Mouse (Mus musculus) megakaryocyte-erythroid progenitor cell, adult 5-6 weeks (primary cell): ENCODE data around the gene Lca5l. TPM values are rescaled to one million over a fixed set of nuclear protein-coding genes. Genes with fewer than 3 reads are reported as not detected.
"Not testable (repeated sequence)": the region's sequence is repeated elsewhere in the genome, so short reads cannot be mapped to it uniquely, and the experiment has no call there.

Experiments used
- ATAC-seq: replicated peaks from 2 replicates; pipeline ENCODE4 v1.8.0; 2016; ENCODE audit warnings: mild to moderate bottlenecking, inconsistent platforms; ENCODE audit not compliant: severe bottlenecking, poor library complexity, low FRiP score, low TSS enrichment
- total RNA-seq, 2 experiments: library from RNA; stranded (forward) in 1 of 2; stranded (reverse) in 1 of 2; fragments of 200-1000, 215-1000 nt in 1 of 2; fragments of >200 nt in 1 of 2; fragmentation: Nextera tagmentation in 1 of 2; gene quantifications; 2 replicates each; pipeline ENCODE4 v1.2.3; 2014 to 2017

The Lca5l gene
- total RNA-seq, 2 experiments from 2014 or later, result not detected

DNA sequence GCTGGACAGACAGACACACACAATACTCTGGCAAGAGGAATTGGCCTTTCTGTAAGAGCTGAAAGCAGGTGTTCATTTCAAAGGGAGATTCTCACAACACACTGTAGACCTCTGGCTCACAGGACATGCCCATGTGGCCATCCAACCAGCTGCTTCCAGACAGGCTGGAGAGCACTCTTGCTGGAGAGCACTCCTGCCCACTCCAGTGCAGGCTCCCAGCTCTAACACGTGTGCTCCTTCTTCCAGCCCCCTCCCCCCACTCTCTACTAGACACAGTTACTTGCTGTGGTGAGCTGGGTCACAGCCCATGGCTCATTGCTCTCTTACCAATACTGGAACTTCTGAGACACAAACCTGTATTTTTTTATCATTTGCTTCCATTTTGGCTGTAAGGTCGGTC, 16.7 kb downstream of the Lca5l start:
- ATAC-seq, result no peak

DNA sequence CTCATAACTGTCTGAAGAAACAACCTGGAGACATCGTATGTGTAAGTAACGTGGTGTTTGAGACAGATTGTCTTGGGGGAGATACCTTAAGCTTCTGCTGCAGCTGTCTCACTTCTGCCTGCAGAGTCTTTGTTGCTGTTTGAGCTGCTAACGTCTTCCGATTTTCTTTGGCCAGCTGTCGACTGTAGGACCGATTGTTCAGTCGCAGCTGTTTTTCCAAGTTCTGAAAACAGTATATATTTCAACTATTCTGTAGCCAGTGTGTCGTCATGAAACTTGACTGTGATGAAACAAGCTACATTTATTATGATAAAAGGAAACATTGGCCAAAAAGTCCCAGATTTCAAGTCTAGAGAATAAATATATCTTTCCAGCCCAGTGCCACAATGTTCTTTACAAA, 18.4 kb downstream of the Lca5l start:
- ATAC-seq, result no peak

GRCm38 (mm10) chr16:96168837-96169236, 23.2 kb downstream of the Lca5l start:
- ATAC-seq, result peak; percentile 72

DNA sequence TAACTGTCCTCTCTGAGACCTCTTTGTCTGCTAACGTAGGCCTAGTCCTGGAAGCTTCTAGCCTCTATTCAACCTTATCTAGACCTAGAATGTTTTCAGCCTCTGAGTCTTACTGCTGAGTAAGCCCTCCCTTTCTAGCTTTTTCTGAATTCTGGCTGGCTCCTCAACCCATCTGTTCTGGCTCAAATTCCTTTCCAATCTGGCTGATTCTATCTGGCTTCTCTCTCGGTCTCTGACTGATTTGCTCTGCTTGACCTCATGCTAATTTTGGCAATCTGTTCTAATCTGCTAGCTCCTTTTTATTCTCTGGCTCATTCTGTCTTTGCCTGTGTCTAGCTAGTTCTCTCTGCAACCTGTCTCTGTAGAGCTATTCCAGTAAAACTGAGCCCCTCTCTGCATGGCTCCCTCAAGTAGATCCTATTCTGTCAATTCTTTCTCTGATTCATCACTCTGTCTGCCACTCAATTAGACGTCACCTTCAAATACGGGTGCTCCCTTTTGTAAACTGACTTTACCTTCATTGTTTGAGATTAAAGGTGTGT, 26.3 kb downstream of the Lca5l start:
- ATAC-seq, result no peak

DNA sequence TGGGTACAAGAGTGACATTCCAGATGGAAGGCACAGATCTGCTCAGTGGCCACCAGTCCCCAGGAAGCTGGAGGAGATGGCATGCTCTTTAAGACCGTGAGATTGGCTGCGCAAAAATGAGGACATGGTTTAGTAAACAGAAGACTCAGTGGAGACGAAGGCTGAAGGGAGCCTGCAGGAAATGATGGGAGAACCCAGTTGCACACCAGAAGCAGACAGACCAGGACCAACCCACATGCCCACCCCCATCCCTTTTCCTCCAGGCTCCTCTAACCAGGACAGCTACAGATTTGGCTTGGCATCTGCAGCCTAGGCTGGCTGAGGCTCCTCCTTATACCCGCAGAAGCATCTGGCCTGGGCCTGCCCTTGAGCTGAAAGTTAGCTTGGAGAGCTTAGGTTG, 30.7 kb downstream of the Lca5l start:
- no peak for ATAC-seq

DNA sequence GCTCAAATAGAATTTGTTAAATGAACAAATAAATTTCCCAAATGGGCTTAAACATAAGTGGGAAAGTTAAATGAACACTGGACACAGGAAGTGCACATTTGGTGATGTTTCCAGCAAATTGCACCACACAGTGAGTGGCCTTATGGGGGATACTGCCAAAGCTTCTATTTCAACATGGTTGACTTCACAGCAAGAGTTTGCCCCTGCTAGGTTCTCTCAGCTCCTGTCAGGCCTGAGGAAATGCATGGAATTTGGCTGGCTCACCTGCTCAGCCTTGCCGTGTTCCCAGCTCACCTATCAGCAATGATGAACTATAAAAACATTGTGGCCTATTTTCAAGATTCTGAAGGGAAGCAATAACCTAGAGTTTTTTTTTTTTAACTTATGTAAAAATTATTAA, 31.1 kb downstream of the Lca5l start:
- ATAC-seq, result no peak

GRCm38 (mm10) chr16:96159794-96160346, 32.2 kb downstream of the Lca5l start:
- ATAC-seq, result no peak

GRCm38 (mm10) chr16:96159091-96159731, 32.9 kb downstream of the Lca5l start:
- ATAC-seq, result peak; percentile 82

DNA sequence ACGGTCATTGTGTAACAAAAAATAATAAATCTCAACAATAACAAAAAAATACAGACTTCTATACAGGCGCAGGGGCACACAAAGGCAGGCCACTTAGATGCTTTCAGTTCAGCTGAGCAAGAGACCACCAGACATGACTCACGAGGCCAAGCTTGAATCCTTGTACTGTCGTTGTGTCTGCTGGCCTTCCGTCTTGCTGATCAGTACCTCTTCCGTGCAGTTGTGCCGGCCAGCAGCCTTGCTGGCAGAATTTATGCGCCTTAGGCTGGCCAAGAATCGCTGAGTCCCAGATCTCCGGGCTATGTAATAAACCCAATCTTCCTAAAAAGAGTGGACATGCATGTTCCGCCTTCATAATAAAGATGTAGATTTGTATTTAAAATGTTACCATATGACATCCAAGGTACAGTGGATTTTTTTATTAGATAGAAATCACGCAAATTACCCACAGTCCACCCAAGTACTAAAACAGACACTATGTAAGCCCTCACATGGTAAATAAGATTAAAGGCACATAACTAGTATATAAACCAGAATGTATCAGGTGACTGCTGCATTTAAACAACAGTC, 33.5 kb downstream of the Lca5l start:
- ATAC-seq, result peak; percentile 4; the same call in 1 of the 2 replicates

GRCm38 (mm10) chr16:96157171-96157570, 34.9 kb downstream of the Lca5l start:
- ATAC-seq, result no peak

- ATAC-seq, result no peak
Measured at GRCm38 (mm10) chr16:96156019-96156418, 36.1 kb downstream of the Lca5l start.

DNA sequence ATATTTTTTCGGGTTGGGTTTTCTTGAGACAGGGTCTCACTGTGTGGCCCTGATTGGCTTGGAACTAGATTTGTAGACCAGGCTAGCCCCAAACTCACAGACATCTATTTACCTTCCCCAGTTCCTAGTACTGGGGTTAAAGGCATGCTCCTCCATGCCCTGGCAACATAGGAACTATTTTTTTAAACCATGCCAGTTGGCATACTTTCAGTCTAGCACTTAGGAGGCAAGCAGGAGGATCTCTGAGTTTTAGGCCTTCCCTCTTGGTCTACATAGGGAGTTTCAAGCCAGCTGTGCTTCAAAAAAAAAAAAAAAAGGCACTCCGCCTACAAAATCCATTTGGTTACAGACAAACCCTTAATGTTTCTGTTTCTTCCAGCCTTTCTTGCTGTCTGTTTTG, 37.6 kb downstream of the Lca5l start:
- ATAC-seq, result no peak

DNA sequence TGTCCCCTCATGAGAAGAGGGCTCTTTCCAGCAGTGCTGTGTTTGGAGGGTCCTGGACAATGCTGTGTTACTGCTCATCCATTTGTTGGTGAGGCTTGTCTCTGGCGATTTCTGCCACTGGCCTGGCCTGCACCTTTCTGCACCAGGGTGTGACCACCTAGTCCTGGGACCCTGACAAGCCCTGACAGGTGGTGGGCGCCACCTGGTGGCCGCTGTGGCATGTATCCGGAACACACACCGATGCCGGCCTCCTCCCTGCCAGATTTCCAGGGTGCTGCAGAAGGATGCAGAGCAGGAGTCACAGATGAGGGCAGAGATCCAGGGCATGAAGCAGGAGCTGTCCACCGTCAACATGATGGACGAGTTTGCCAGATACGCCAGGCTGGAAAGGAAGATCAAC, 40.5 kb downstream of the Lca5l start:
- ATAC-seq, result peak; percentile 83

DNA sequence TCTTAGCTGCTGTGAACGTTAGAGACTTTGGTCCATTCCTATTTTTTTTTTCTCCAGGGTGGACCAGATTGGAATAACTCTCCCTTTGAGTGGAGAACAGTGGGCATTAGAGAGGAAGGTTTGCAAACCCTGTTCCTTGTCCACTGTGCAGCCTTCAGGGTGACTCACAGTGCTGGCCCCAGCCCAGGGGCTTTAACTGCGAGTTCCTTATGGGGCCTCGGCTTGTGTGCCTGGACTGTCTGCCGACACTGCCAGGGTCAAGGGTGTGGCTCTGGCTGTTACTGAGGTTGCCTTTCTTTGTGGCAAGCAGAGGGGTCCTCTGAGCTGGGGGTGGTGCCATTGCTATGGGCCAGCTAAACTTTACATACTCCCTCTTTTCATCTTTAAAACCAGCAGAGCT, 41.1 kb downstream of the Lca5l start:
- ATAC-seq, result no peak

- no peak for ATAC-seq
Measured at GRCm38 (mm10) chr16:96149311-96149710, 42.8 kb downstream of the Lca5l start.

DNA sequence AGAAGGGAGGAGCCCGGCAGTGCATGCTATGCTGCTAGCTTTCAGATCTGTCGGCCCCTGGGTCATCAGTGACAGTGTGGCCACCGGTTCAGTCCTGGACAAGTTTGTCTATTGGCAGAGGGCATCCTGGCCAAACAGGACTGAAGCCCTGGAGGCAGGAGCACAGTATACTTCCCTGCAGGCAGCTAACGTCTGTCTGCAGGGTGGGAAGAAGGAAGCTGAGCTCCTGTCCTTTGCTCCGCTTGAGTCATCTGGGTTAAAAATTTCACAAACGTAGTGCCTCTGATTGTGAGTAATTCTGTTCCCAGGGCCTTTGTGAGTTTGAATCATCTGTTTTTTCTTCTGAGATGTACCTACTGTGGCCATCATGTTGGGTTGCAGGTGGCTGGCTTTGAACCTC, 43.2 kb downstream of the Lca5l start:
- no peak for ATAC-seq

- peak; percentile 25 for ATAC-seq
Measured at GRCm38 (mm10) chr16:96145814-96146213, 46.3 kb downstream of the Lca5l start.

- ATAC-seq, result peak; percentile 98
Measured at GRCm38 (mm10) chr16:96145110-96145800, 46.8 kb downstream of the Lca5l start, which contains the start of gene Wrb. Gene Wrb, plus strand, starts transcription at chr16:96145407.

- not testable (repeated sequence) for ATAC-seq
Measured at GRCm38 (mm10) chr16:96144748-96145109, 47.3 kb downstream of the Lca5l start.

GRCm38 (mm10) chr16:96128466-96128865, 63.6 kb downstream of the Lca5l start:
- ATAC-seq, result no peak
